Mouse (Mus musculus) left cerebral cortex, adult 8-10 months (tissue): ENCODE results near the gene Il15ra. TPM values are rescaled to one million over a fixed set of nuclear protein-coding genes. Genes with fewer than 3 reads are reported as not detected.
A peak's percentile ranks its signal among the peaks of the same experiment; 100 is the strongest.

ENCODE experiments used
- DNase-seq, 2 experiments: peaks; one replicate each; pipeline ENCODE4 v3.0.0; 2022; ENCODE audit warnings: low spot score in 2 of 2
- total RNA-seq, 4 experiments: library from RNA; stranded (reverse); gene quantifications; 2 replicates each; pipeline ENCODE4 v1.2.4; 2022

The Il15ra gene
- 10 to 100 TPM in 2 of 4 experiments, 1 to 10 TPM in 2; 8.3 to 13.7 (median 11.3) TPM for total RNA-seq

- DNase-seq, result peak; percentile 34 to 45
Observed at GRCm38 (mm10) chr2:11705201-11706025, at the start of gene Il15ra. Gene Il15ra (plus strand): TSS chr2:11705290.

DNA sequence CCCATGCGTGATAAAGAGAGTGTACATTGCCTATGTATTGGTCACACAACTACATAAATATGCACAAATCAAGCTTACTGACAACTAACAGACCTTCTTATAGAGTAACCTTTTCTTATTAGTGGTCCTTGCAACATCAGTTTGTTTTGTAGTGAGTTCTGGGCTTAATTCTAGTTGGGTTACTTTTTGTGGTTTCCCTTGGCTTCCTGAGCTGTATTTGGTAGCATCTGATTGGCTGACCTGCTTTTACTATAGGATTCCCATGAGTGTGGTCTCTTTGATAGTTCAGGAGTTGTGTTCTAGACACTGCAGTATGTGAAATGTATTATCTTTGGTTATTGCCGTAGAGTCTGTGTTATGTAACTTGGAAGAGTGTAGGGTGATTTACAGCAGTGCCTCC lies 47.5 kb upstream of the Il15ra start:
- DNase-seq, result no peak

GRCm38 (mm10) chr2:11659263-11659662 lies 45.8 kb upstream of the Il15ra start:
- DNase-seq, result peak in 1 of 2 experiments; percentile 22

DNA sequence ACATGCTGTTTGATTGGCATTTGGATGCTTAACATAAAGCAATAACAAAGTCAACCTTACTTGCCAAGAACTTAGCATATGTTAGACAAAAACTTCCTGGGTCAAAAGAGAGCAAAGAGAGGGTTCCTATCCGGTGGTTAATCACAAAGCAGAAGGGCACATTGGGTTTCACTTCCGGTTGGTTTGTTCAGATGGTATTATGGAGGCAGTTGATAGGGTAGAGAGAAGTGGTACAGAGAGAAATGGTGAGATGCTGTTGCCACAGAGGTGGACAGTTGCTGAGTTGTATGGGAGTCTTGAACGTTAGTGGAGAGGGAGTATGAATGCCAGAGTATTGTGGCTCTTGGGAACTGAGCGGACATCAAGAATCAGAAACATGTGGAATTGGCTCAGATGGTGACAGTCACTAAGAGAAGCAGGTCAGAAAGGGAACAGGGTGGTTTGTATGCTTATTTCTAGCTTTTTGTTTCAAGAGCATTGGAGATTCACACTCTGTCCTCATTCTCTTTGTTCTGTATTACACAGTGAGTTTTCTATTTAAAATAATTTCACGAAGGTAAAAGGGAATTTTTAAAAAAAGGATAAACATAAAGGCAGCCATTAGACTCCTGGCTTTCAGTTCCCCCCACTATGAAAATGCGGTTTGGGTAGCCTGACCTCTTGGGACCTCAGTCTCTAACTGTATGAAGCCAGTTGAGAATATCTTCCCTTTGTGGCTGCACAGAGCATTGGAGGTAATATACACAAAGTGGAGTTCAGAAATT lies 42.8 kb upstream of the Il15ra start:
- DNase-seq, result no peak

GRCm38 (mm10) chr2:11662907-11663230 lies 42.2 kb upstream of the Il15ra start:
- no peak for DNase-seq

DNA sequence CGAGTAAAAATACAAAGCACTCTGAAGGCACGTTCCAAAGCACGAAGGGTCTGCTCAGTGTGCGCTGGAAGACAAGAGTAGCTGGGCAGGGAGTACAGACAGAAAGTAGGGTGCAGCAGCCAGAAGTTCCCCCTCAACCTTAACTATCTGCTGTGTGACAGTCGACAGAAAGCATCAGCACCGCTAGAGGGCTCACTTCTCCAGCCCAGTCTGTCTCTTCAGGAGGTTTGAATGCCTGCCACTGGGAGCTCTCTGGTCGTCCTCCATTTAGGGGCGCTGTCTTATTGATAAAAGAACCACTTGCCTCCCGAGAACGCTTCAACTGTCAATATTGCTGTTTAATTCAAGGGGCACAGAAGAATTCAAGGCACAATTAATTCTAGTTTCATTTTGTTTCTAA lies 41.1 kb upstream of the Il15ra start:
- DNase-seq, result peak; percentile 49 to 74

DNA sequence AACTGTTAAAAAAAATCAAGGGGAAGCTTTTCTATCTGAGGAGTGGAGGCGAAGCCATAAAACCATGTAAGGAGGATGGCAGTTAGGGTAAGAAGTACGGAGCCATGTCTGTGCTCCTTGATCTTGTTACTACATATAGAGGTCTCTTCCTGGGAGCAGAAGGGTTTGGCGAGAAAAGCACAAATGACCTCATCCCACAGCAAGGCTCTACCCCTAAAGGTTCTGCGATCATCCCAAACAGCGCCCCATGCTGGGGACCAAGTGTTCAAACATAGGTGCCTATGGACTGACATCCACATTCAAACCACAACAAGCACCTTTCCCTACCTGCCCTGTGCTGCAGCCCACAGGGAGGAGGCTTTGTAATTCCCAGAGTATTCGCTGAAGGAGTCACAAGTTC lies 40.7 kb upstream of the Il15ra start:
- no peak for DNase-seq

GRCm38 (mm10) chr2:11664806-11665205 lies 40.3 kb upstream of the Il15ra start:
- no peak for DNase-seq

- DNase-seq, result no peak
Observed at GRCm38 (mm10) chr2:11665326-11665725, 39.8 kb upstream of the Il15ra start.

- DNase-seq, result no peak
Observed at GRCm38 (mm10) chr2:11672144-11672543, 32.9 kb upstream of the Il15ra start.

- DNase-seq, result no peak
Observed at GRCm38 (mm10) chr2:11679626-11680025, 25.5 kb upstream of the Il15ra start.

- no peak for DNase-seq
Observed at GRCm38 (mm10) chr2:11682712-11683111, 22.4 kb upstream of the Il15ra start.

DNA sequence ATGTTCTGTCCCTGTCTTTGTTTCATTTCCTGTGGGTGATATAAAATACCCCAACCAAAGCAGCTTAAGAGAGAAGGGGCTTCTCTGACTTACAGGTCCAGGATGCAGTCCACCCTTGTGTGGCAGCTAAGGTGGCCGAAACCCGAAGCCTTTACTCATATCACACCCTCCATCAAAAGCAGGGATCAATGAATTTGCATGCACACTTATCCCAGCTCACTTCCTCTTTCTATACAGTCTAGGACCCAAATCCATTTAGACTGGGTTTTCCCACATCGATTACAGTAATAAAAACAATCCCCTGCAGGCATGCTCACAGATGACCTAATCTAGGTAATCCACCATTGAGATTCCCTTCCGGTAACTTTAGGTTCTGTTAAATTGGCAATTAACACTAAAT lies 18.6 kb upstream of the Il15ra start:
- no peak for DNase-seq

DNA sequence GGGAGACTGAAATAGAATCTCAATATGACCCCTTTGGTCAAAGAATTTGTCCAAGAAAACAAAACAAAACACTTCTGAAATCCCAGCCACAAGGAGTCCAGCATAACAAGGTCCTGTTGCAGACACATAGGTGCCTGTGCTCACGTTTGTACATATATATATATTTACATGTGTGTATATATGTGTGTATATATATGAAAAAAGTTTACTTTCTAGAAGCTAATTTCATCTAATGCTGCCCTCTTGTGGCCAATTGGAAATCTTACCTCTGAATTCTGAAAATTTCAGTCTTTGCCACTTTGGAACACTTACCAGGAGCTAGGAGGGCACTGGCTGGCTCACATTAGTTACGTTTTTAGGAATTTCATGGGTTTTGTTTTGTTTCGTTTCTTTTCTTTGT lies 17.7 kb upstream of the Il15ra start:
- DNase-seq, result no peak

GRCm38 (mm10) chr2:11690201-11690890 lies 14.7 kb upstream of the Il15ra start:
- DNase-seq, result no peak

DNA sequence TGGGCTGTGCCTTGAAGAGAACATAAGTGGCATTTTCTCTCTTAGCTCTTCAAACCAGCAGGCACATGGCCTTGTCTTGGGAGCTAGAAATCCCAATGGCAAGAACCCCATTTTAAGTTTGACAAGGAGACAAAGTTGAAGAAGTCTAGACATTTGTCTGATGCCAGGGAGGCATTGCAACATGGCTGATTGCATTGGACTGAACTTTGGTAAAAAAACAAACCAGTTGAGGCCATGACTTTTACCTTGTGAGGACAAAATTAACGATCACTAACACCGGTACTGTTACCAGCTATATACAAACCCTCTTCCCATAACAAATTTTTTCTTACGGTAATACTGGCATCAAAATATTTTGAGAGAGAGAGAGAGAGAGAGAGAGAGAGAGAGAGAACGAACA lies 11.7 kb upstream of the Il15ra start:
- DNase-seq, result no peak

DNA sequence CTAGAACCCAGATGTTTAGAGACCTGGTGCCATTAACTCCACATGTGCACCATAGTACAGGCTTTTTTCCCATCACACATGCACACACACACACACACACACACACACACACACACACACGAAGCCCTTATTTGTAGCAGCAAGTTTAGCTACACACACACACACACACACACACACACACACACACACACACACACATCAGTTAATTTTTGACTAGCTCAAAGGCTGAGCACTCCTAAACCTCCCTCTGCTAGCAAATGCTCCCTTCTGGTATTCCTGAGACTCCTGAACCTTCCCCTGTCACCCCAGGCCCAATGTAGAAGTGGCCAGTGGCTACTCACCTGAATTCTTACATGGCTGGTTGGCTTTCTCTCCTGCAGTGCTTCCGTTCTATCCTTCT lies 11.0 kb upstream of the Il15ra start:
- no peak for DNase-seq

GRCm38 (mm10) chr2:11695867-11696266 lies 9.2 kb upstream of the Il15ra start:
- DNase-seq, result no peak

- DNase-seq, result no peak
Observed at GRCm38 (mm10) chr2:11698994-11699393, 6.1 kb upstream of the Il15ra start.

DNA sequence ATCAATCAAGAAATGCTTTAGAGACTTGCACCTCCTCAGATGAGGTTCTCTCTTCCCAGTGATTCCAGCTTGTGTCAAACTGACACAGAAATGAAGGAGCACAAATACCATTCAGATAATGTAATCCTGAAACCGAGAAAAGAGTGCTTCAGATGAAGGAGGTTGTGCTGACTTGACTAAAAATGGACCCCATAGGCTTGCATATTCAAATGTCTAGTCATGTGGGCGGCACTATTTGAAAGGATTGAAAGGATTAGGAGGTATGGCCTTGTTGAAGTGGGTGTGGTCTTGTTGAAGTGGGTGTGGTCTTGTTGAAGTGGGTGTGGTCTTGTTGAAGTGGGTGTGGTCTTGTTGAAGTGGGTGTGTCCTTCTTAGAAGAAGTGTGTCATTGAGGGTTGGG lies 5.2 kb upstream of the Il15ra start:
- no peak for DNase-seq

DNA sequence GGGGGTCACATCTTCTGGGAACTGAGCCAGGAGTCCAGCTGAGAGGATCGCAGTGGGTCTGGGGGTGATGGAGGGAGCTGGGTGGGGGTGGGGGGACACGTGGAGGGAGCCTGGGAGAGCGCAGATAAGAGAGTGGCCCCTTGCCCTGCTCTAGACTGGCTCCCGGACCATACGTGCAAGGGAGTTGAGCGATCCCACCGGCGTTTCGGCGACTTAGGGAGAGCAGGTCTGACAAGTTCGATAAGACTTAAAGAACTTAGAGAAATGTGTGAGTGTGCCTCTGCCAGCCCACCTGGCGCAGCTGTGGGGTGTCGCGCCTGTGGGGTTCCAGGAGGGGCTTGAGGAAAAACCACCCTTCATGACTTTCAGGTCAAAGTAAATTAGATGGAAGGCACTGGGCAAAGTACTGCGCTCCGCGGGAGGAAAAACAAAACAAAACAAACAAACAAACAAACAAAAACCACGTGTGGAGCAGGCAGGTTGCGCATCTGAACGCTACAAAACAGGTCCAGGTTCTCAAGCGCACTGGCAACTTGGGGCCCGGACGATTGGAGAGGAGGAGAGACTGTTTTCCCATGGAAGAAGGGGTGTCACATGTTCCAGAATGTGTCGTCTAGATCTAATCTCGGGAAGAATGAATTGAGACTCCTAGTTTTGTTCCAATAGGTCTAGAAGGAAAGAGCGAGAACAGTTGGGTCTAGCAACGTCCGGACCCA lies 1.1 kb downstream of the Il15ra start:
- DNase-seq, result no peak

- peak in 1 of 2 experiments; percentile 46 for DNase-seq
Observed at GRCm38 (mm10) chr2:11706746-11707065, 1.6 kb downstream of the Il15ra start.
